ENCODE assay signal across 31 mouse cellular contexts in genomic region chr14:118568116-118568673, GRCm38 (mm10).
DNase-seq lines count a peak whose midpoint lies in the region; ATAC-seq lines count a peak whose summit lies in the region.
"Had no signal": no experiment of that assay in that cellular context is flagged by ENCODE, and none has a peak within 500 bp of the region (broad histone marks: within the 10 kb centered on the region; RNA-seq: fewer than 3 reads in every experiment).

No protein-coding gene starts in this region.

- no peak for DNase-seq in midbrain, embryonic 14.5 days
- peak; percentile 22 for DNase-seq in c-Kit-positive CD71-positive TER-119-negative erythroid progenitor cells, embryonic 14.5 days (ENCODE audit: low read depth)
- DNase-seq in liver = peak; percentile 29
- DNase-seq in cerebellum, postnatal 4 days (ENCODE audit: low spot score in 2 of 2) = no peak
- DNase-seq in retina, postnatal 1 day = no peak
- DNase-seq: adrenal gland, adult 2 months; B cell, adult 2 months; cerebellum, adult 2 months; cerebellum, postnatal 25 days; embryo, embryonic 11 days; forebrain, postnatal 0 days; gastrocnemius, postnatal 25 days; heart, adult 2 months; heart, postnatal 4 days; kidney, adult 18-20 months; left cerebral cortex, postnatal 4 days; lung, postnatal 36 days; right cerebral cortex, postnatal 4 days; thymus, adult 18-20 months had no signal

- no peak for ATAC-seq in midbrain, embryonic 13.5 days
- no peak for ATAC-seq in midbrain, embryonic 14.5 days (ENCODE audit: low FRiP score, low TSS enrichment)
- peak; percentile 92 for ATAC-seq in megakaryocyte progenitor cell, adult 5-6 weeks (replicated peaks; ENCODE audit: poor library complexity)
- ATAC-seq: forebrain, postnatal 0 days; inflammation-experienced regulatory T-cells, adult 6 months; Patski had no signal

- H3K27ac ChIP-seq in midbrain, embryonic 13.5 days = peak overlapping the region; percentile 36; the same call in 1 of the 2 replicates
- no peak overlapping the region for H3K27ac ChIP-seq in midbrain, embryonic 14.5 days (replicated peaks; ENCODE audit: low read depth, low read length)
- H3K27ac ChIP-seq: embryonic facial prominence, embryonic 13.5 days; heart, adult 2 months; hindbrain, embryonic 14.5 days; kidney, postnatal 0 days; left cerebral cortex, adult 2 months; lung, embryonic 15.5 days had no signal

- H3K27me3 ChIP-seq in midbrain, embryonic 13.5 days = peaks cover 4% of the 10 kb centered on the region; the same call in 1 of the 2 replicates
- H3K27me3 ChIP-seq in midbrain, embryonic 14.5 days (ENCODE audit: control insufficient read depth, insufficient read depth, low read length) = 0 out of 2 replicates have a peak, but pooled peaks cover 3% of the 10 kb centered on the region
- H3K27me3 ChIP-seq: CH12.LX; embryonic facial prominence, embryonic 13.5 days; lung, embryonic 15.5 days; Patski had no signal

- H3K4me2 ChIP-seq in midbrain, embryonic 13.5 days (replicated peaks) = no peak overlapping the region
- H3K4me2 ChIP-seq in midbrain, embryonic 14.5 days (ENCODE audit: low read length) = no peak overlapping the region
- H3K4me2 ChIP-seq: embryonic facial prominence, embryonic 13.5 days; hindbrain, embryonic 14.5 days; lung, embryonic 15.5 days had no signal

- H3K9me3 ChIP-seq in midbrain, embryonic 13.5 days = no peaks in the 10 kb centered on the region
- H3K9me3 ChIP-seq in midbrain, embryonic 14.5 days (ENCODE audit: control insufficient read depth, low read length) = no peaks in the 10 kb centered on the region
- H3K9me3 ChIP-seq: embryonic facial prominence, embryonic 13.5 days; G1E; lung, embryonic 15.5 days had no signal

- H3K36me3 ChIP-seq in midbrain, embryonic 13.5 days = no peaks in the 10 kb centered on the region
- no peaks in the 10 kb centered on the region for H3K36me3 ChIP-seq in midbrain, embryonic 14.5 days (ENCODE audit: control insufficient read depth, insufficient read depth, low read length)
- H3K36me3 ChIP-seq: embryonic facial prominence, embryonic 13.5 days; lung, embryonic 15.5 days had no signal

- no peak overlapping the region for H3K4me3 ChIP-seq in midbrain, embryonic 13.5 days (replicated peaks)
- no peak overlapping the region for H3K4me3 ChIP-seq in midbrain, embryonic 14.5 days (replicated peaks; ENCODE audit: low read depth, low read length)
- H3K4me3 ChIP-seq: embryonic facial prominence, embryonic 13.5 days; erythroblast, embryonic 14.5 days; heart, adult 2 months; left cerebral cortex, adult 2 months; lung, embryonic 15.5 days had no signal

- no peak overlapping the region for H3K9ac ChIP-seq in midbrain, embryonic 13.5 days (replicated peaks)
- no peak overlapping the region for H3K9ac ChIP-seq in midbrain, embryonic 14.5 days (replicated peaks; ENCODE audit: low read length)
- H3K9ac ChIP-seq: embryonic facial prominence, embryonic 13.5 days; forebrain, postnatal 0 days; hindbrain, embryonic 14.5 days; lung, embryonic 15.5 days had no signal

- 74% methylated on average over 17 of the region's 17 CpGs for WGBS in midbrain, embryonic 13.5 days
- 65% methylated on average over 17 of the region's 17 CpGs for WGBS in midbrain, embryonic 14.5 days

- peaks cover 10% of the 10 kb centered on the region; the same call in 1 of the 2 replicates for H3K4me1 ChIP-seq in midbrain, embryonic 13.5 days (replicated peaks)
- peaks cover 10% of the 10 kb centered on the region for H3K4me1 ChIP-seq in midbrain, embryonic 14.5 days (ENCODE audit: control insufficient read depth, insufficient read depth, low read length)

Comparison
In these comparisons a context has a peak if more than half of its experiments do, and no peak if none do; other contexts are left out.
1. DNase-seq: peak in c-Kit-positive CD71-positive TER-119-negative erythroid progenitor cells, embryonic 14.5 days (single experiment) and liver (single experiment); none in midbrain, embryonic 14.5 days (single experiment), cerebellum, postnatal 4 days (0 of 2) and retina, postnatal 1 day (single experiment).